Mouse (Mus musculus) erythroblast, embryonic 14.5 days (primary cell): Measurements from ENCODE around the gene Npat.

ENCODE experiments used
- GATA1 ChIP-seq: IDR thresholded peaks from 2 replicates; pipeline ENCODE4 v1.6.1; 2012; ENCODE audit warnings: low read length, inconsistent platforms, mixed read lengths
- TAL1 ChIP-seq: IDR thresholded peaks from 3 replicates; pipeline ENCODE4 v1.6.1; 2012; ENCODE audit warnings: low read length, inconsistent platforms, mixed read lengths

- TF ChIP-seq GATA1 (no peak), TAL1 (no peak)
These were observed at the start of gene Npat, which contains the start of gene Atm for GRCm38 (mm10) chr9:53536558-53537320.
